Comparison of ENCODE assay signal across 20 mouse cellular contexts in the genomic region with DNA sequence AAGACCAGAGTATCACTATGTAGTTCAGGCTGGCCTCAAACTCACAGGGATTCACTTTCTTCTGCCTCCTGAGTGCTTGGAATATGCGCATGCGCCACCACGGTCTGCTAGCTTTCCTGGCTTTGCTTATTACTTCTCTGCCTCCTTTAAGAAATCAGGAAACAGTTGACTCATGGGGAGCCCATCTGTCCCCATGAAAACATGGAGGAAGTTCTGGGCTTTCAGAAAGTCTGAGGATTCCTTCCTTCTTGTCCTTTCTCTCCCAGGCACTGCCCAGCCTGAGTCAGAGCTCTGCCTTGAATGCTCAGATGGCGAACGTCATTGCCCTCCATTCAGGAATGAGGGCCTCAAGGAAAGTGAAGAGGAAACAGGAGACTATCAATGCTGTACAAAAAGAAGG. TPM values are rescaled to one million over a fixed set of nuclear protein-coding genes. Genes with fewer than 3 reads are reported as not detected.
A peak's percentile ranks its signal among the peaks of the same experiment; 100 is the strongest.
DNase-seq lines count a peak whose midpoint lies in the region.
"Had no signal": no experiment of that assay in that cellular context is flagged by ENCODE, and none has a peak within 500 bp of the region (broad histone marks: within the 10 kb centered on the region; RNA-seq: fewer than 3 reads in every experiment).

No protein-coding gene starts in this region.

- intact Hi-C loops in heart, postnatal 36 days (cut with DNase I): no loop called here

- DNase-seq in heart, adult 11 months: peak; percentile 36
- no peak for DNase-seq in heart, postnatal 36 days
- peak; percentile 26 to 38 for DNase-seq in layer of hippocampus, adult 8-10 months (ENCODE audit: low spot score in 2 of 2)
- DNase-seq in layer of hippocampus, adult 9-10 months (ENCODE audit: low spot score): no peak
- peak; percentile 32 for DNase-seq in right cerebral cortex, adult 18-20 months
- DNase-seq in right cerebral cortex, postnatal 25 days: no peak
- DNase-seq: adrenal gland, postnatal 10 days; adrenal gland, postnatal 36 days; B cell, adult 2 months; cerebellum, adult 11 months; cerebellum, adult 2 months; cerebellum, adult 9-11 months; cerebellum, postnatal 25 days; forebrain, postnatal 0 days; gastrocnemius, postnatal 10 days; gastrocnemius, postnatal 36 days had no signal

RNA-seq across cellular contexts. Expression of a gene that starts 31.8 kb away (rescaled TPM):
- total RNA-seq in heart, postnatal 36 days (2021): not detected
- total RNA-seq in layer of hippocampus, adult 8-10 months (2022): not detected
- total RNA-seq: adrenal gland, adult 18-20 months; adrenal gland, postnatal 36 days; common myeloid progenitor, adult 5-6 weeks; gastrocnemius, postnatal 36 days; granulocyte monocyte progenitor cell, adult 5-6 weeks; heart, adult 8-10 months had no signal

Comparison
In these comparisons a context has a peak if more than half of its experiments do, and no peak if none do; other contexts are left out.
1. DNase-seq: peak in heart, adult 11 months (single experiment), layer of hippocampus, adult 8-10 months (2 of 2) and right cerebral cortex, adult 18-20 months (single experiment); none in heart, postnatal 36 days (0 of 2), layer of hippocampus, adult 9-10 months (single experiment) and right cerebral cortex, postnatal 25 days (single experiment).